Mouse (Mus musculus) ES-E14 (cell line): ENCODE data around the gene Rai14.

Source experiments
- CHD2 ChIP-seq: IDR thresholded peaks from 2 replicates; pipeline ENCODE4 v1.6.1; 2014; ENCODE audit warnings: mild to moderate bottlenecking, low read depth, low read length, inconsistent platforms
- ZC3H11A ChIP-seq: IDR thresholded peaks from 2 replicates; pipeline ENCODE4 v1.6.1; 2012; ENCODE audit warnings: low read depth, mild to moderate bottlenecking, inconsistent platforms, low read length, borderline replicate concordance

- TF ChIP-seq CHD2 (no peak), ZC3H11A (no peak)
These were observed 10.1 kb downstream of the Rai14 start for GRCm38 (mm10) chr15:10704328-10704727.
